Mouse (Mus musculus) hindbrain, embryonic 16.5 days (tissue): ENCODE measurements around the gene Sar1b. TPM values are rescaled to one million over a fixed set of nuclear protein-coding genes. Genes with fewer than 3 reads are reported as not detected.

Experiments
- ATAC-seq: fragments of 200-750 bp; cut with Nextera tagmentation; 2 replicates; pipeline ENCODE4 v1.8.0; 2017; ENCODE audit warnings: moderate TSS enrichment, moderate library complexity
- H3K27ac ChIP-seq: fragments of 300-500 bp; sonication (generic); 2 replicates; pipeline ENCODE4 v1.5.1; 2014; ENCODE audit warnings: low read depth, mild to moderate bottlenecking, control low read depth, low read length, moderate library complexity
- H3K27me3 ChIP-seq: fragments of 300-500 bp; sonication (generic); replicated peaks from 2 replicates; pipeline ENCODE4 v1.6.1; 2014; ENCODE audit warnings: low read length; ENCODE audit not compliant: control insufficient read depth, insufficient read depth
- H3K36me3 ChIP-seq: fragments of 300-500 bp; sonication (generic); 2 replicates; pipeline ENCODE4 v1.6.1; 2014; ENCODE audit warnings: mild to moderate bottlenecking, low read length, moderate library complexity, mixed read lengths; ENCODE audit not compliant: control insufficient read depth, insufficient read depth
- H3K4me1 ChIP-seq: fragments of 300-500 bp; sonication (generic); 2 replicates; pipeline ENCODE4 v1.6.1; 2014; ENCODE audit warnings: low read depth, low read length; ENCODE audit not compliant: control insufficient read depth, insufficient read depth
- H3K4me2 ChIP-seq: fragments of 300-500 bp; sonication (generic); 2 replicates; pipeline ENCODE4 v1.6.1; 2014; ENCODE audit warnings: mild to moderate bottlenecking, low read length, control low read depth, moderate library complexity
- H3K4me3 ChIP-seq: fragments of 300-500 bp; sonication (generic); 2 replicates; pipeline ENCODE4 v1.5.1; 2014; ENCODE audit warnings: mild to moderate bottlenecking, low read length, control low read depth, moderate library complexity
- H3K9ac ChIP-seq: fragments of 300-500 bp; sonication (generic); 2 replicates; pipeline ENCODE4 v1.6.1; 2014; ENCODE audit warnings: low read depth, mild to moderate bottlenecking, control low read depth, low read length, moderate library complexity
- H3K9me3 ChIP-seq: fragments of 300-500 bp; sonication (generic); 2 replicates; pipeline ENCODE4 v1.6.1; 2014; ENCODE audit warnings: mild to moderate bottlenecking, low read length, moderate library complexity; ENCODE audit not compliant: control insufficient read depth
- WGBS: fragments of 180-500 bp; shearing (Covaris S2); extraction: QIAGEN DNeasy Blood & Tissue Kit; methylation state at CpG from one replicate; pipeline ENCODE4 v1.1.7; 2014; 5-methylcytosine and 5-hydroxymethylcytosine counted together
- polyA plus RNA-seq: library from polyadenylated mRNA; unstranded; fragments of >200 nt; fragmentation: Nextera tagmentation; extraction: Ambion mirVana; gene quantifications from 2 replicates; pipeline ENCODE4 v1.2.1, GENCODE M21; 2015

Sar1b gene
- polyA plus RNA-seq, 1 experiment from 2014 or later: 222 TPM

GRCm38 (mm10) chr11:51817756-51818155 is 54.3 kb downstream of the Sar1b start:
- no peak overlapping the region for H3K4me3 ChIP-seq
- no peak overlapping the region for H3K4me2 ChIP-seq
- peaks cover 3% of the 10 kb centered on the region; the same call in 1 of the 2 replicates for H3K36me3 ChIP-seq
- no peak overlapping the region for H3K9ac ChIP-seq
- peaks cover 3% of the 10 kb centered on the region; the same call in 1 of the 2 replicates for H3K4me1 ChIP-seq
- H3K9me3 ChIP-seq: no peaks in the 10 kb centered on the region
- 40% methylated on average over 6 of the region's 6 CpGs for WGBS
- H3K27ac ChIP-seq: no peak overlapping the region
- no peak for ATAC-seq
- no peaks in the 10 kb centered on the region for H3K27me3 ChIP-seq

GRCm38 (mm10) chr11:51818837-51819236 is 55.4 kb downstream of the Sar1b start:
- Histone ChIP-seq H3K4me3 (no peak overlapping the region), H3K4me2 (no peak overlapping the region), H3K27me3 (no peaks in the 10 kb centered on the region), H3K9ac (no peak overlapping the region), H3K36me3 (peaks cover 3% of the 10 kb centered on the region; the same call in 1 of the 2 replicates), H3K4me1 (peaks cover 6% of the 10 kb centered on the region), H3K9me3 (no peaks in the 10 kb centered on the region), H3K27ac (no peak overlapping the region)
- ATAC-seq: no peak
- WGBS: 94% methylated on average over 4 of the region's 4 CpGs

- 76% methylated on average over 3 of the region's 3 CpGs for WGBS
- Histone ChIP-seq H3K9me3 (no peaks in the 10 kb centered on the region), H3K9ac (no peak overlapping the region), H3K4me1 (peaks cover 10% of the 10 kb centered on the region), H3K4me3 (no peak overlapping the region), H3K27me3 (no peaks in the 10 kb centered on the region), H3K36me3 (peaks cover 3% of the 10 kb centered on the region; the same call in 1 of the 2 replicates), H3K4me2 (no peak overlapping the region), H3K27ac (no peak overlapping the region)
- ATAC-seq: no peak
Measured at GRCm38 (mm10) chr11:51819964-51820363, 56.5 kb downstream of the Sar1b start.

GRCm38 (mm10) chr11:51820861-51821260 is 57.4 kb downstream of the Sar1b start:
- Histone ChIP-seq H3K9ac (no peak overlapping the region), H3K27me3 (no peaks in the 10 kb centered on the region), H3K4me3 (no peak overlapping the region), H3K4me2 (no peak overlapping the region), H3K36me3 (peaks cover 3% of the 10 kb centered on the region; the same call in 1 of the 2 replicates), H3K9me3 (no peaks in the 10 kb centered on the region), H3K4me1 (peaks cover 10% of the 10 kb centered on the region), H3K27ac (no peak overlapping the region)
- 47% methylated on average over 11 of the region's 11 CpGs for WGBS
- no peak for ATAC-seq

- Histone ChIP-seq H3K27me3 (no peaks in the 10 kb centered on the region), H3K4me1 (peaks cover 10% of the 10 kb centered on the region), H3K9me3 (no peaks in the 10 kb centered on the region), H3K9ac (no peak overlapping the region), H3K36me3 (peaks cover 6% of the 10 kb centered on the region; the same call in 1 of the 2 replicates), H3K4me3 (no peak overlapping the region), H3K27ac (no peak overlapping the region; the same call in 1 of the 2 replicates), H3K4me2 (no peak overlapping the region)
- WGBS: 24% methylated on average over 4 of the region's 4 CpGs
- no peak for ATAC-seq
Measured at GRCm38 (mm10) chr11:51822736-51823135, 59.2 kb downstream of the Sar1b start.

GRCm38 (mm10) chr11:51823271-51823670 is 59.8 kb downstream of the Sar1b start:
- ATAC-seq: peak; percentile 65
- Histone ChIP-seq H3K4me1 (peaks cover 10% of the 10 kb centered on the region), H3K4me2 (no peak overlapping the region)

GRCm38 (mm10) chr11:51823963-51824753 is 60.7 kb downstream of the Sar1b start:
- Histone ChIP-seq H3K4me1 (peaks cover 10% of the 10 kb centered on the region), H3K27ac (no peak overlapping the region), H3K36me3 (peaks cover 6% of the 10 kb centered on the region; the same call in 1 of the 2 replicates), H3K4me2 (no peak overlapping the region), H3K9ac (no peak overlapping the region), H3K27me3 (no peaks in the 10 kb centered on the region), H3K9me3 (no peaks in the 10 kb centered on the region), H3K4me3 (no peak overlapping the region)
- whole genome bisulfite sequencing: 89% methylated on average over 3 of the region's 3 CpGs
- ATAC-seq: no peak

More at GRCm38 (mm10) chr11:51823271-51823670, 59.8 kb downstream of the Sar1b start:
- Histone ChIP-seq H3K9ac (no peak overlapping the region), H3K4me3 (no peak overlapping the region), H3K27ac (peak overlapping the region; percentile 44; the same call in 1 of the 2 replicates), H3K27me3 (no peaks in the 10 kb centered on the region), H3K9me3 (no peaks in the 10 kb centered on the region), H3K36me3 (peaks cover 6% of the 10 kb centered on the region; the same call in 1 of the 2 replicates)
- WGBS: 40% methylated on average over 11 of the region's 11 CpGs

- Histone ChIP-seq H3K27ac (no peak overlapping the region), H3K27me3 (no peaks in the 10 kb centered on the region), H3K9me3 (no peaks in the 10 kb centered on the region), H3K4me3 (no peak overlapping the region), H3K4me1 (peaks cover 10% of the 10 kb centered on the region), H3K9ac (no peak overlapping the region), H3K36me3 (peaks cover 6% of the 10 kb centered on the region; the same call in 1 of the 2 replicates), H3K4me2 (no peak overlapping the region)
- ATAC-seq: no peak
- 93% methylated on average over 19 of the region's 19 CpGs for WGBS
Measured at GRCm38 (mm10) chr11:51824867-51825424, 61.5 kb downstream of the Sar1b start.
